Mouse (Mus musculus): ENCODE data around the gene Bace2.

DNA sequence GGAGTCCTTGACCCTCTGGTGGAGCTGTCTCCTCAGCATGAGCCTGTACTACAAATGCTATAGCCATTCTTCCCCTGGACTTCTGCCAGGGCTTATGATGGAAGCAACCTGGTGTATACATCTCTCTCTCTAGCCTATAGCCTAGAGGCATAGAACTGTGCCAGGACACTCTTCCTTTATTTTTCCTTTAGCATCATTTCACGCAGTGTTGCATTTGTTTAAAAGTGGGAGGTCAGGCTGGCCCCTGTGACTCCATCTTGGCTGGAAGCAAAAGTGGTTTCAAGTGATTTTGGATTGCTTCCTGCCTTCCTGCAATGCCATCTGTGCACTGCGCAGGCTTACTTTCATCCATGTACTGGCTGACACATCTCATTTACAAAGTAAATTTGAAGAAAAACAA is 77.7 kb downstream of the Bace2 start:
- TF ChIP-seq FLI1 (IDR thresholded peaks at IDR 0.05; ENCODE audit: low read length) (no peak), GATA1 (IDR thresholded peaks at IDR 0.05; ENCODE audit: borderline replicate concordance, low read length) (no peak)

Data from megakaryocyte, embryonic 14.5 days (primary cell).